Mouse (Mus musculus) kidney, embryonic 14.5 days (tissue): ENCODE results near the gene Man1c1. TPM values are rescaled to one million over a fixed set of nuclear protein-coding genes. Genes with fewer than 3 reads are reported as not detected.

Source experiments
- ATAC-seq: fragments of 200-750 bp; cut with Nextera tagmentation; 2 replicates; pipeline ENCODE4 v1.8.0; 2017; ENCODE audit warnings: moderate number of reproducible peaks, mild to moderate bottlenecking, moderate TSS enrichment, moderate library complexity; ENCODE audit not compliant: low FRiP score, low TSS enrichment
- H3K27ac ChIP-seq: fragments of 300-500 bp; sonication (generic); 2 replicates; pipeline ENCODE4 v1.5.1; 2014; ENCODE audit warnings: low read depth, mild to moderate bottlenecking, low read length, moderate library complexity, mixed read lengths
- H3K27me3 ChIP-seq: fragments of 300-500 bp; sonication (generic); 2 replicates; pipeline ENCODE4 v1.6.1; 2014; ENCODE audit warnings: mild to moderate bottlenecking, low read length; ENCODE audit not compliant: control insufficient read depth, insufficient read depth
- H3K36me3 ChIP-seq: fragments of 300-500 bp; sonication (generic); 2 replicates; pipeline ENCODE4 v1.6.1; 2014; ENCODE audit warnings: low read length, mixed read lengths; ENCODE audit not compliant: control insufficient read depth, insufficient read depth
- H3K4me1 ChIP-seq: fragments of 300-500 bp; sonication (generic); 2 replicates; pipeline ENCODE4 v1.6.1; 2014; ENCODE audit warnings: low read length, mixed read lengths; ENCODE audit not compliant: control insufficient read depth, insufficient read depth
- H3K4me2 ChIP-seq: fragments of 300-500 bp; sonication (generic); replicated peaks from 2 replicates; pipeline ENCODE4 v1.6.1; 2014; ENCODE audit warnings: low read depth, mild to moderate bottlenecking, low read length
- H3K4me3 ChIP-seq: fragments of 300-500 bp; sonication (generic); 2 replicates; pipeline ENCODE4 v1.5.1; 2014; ENCODE audit warnings: mild to moderate bottlenecking, low read length
- H3K9ac ChIP-seq: fragments of 300-500 bp; sonication (generic); 2 replicates; pipeline ENCODE4 v1.6.1; 2014; ENCODE audit warnings: low read depth, mild to moderate bottlenecking, low read length, moderate library complexity
- H3K9me3 ChIP-seq: fragments of 300-500 bp; sonication (generic); 2 replicates; pipeline ENCODE4 v1.6.1; 2016; ENCODE audit warnings: low read length; ENCODE audit not compliant: control insufficient read depth
- WGBS: fragments of 180-500 bp; shearing (Covaris S2); extraction: QIAGEN DNeasy Blood & Tissue Kit; methylation state at CpG from one replicate; pipeline ENCODE4 v1.1.7; 2014; 5-methylcytosine and 5-hydroxymethylcytosine counted together
- polyA plus RNA-seq: library from polyadenylated mRNA; unstranded; fragments of >200 nt; fragmentation: Nextera tagmentation; extraction: Ambion mirVana; gene quantifications from 2 replicates; pipeline ENCODE4 v1.2.1, GENCODE M21; 2014

Gene Man1c1
- polyA plus RNA-seq, 1 experiment from 2014 or later = 5.3 TPM

- no peaks in the 10 kb centered on the region for H3K36me3 ChIP-seq
Measured at GRCm38 (mm10) chr4:134644410-134644809, 59.7 kb downstream of the Man1c1 start.

DNA sequence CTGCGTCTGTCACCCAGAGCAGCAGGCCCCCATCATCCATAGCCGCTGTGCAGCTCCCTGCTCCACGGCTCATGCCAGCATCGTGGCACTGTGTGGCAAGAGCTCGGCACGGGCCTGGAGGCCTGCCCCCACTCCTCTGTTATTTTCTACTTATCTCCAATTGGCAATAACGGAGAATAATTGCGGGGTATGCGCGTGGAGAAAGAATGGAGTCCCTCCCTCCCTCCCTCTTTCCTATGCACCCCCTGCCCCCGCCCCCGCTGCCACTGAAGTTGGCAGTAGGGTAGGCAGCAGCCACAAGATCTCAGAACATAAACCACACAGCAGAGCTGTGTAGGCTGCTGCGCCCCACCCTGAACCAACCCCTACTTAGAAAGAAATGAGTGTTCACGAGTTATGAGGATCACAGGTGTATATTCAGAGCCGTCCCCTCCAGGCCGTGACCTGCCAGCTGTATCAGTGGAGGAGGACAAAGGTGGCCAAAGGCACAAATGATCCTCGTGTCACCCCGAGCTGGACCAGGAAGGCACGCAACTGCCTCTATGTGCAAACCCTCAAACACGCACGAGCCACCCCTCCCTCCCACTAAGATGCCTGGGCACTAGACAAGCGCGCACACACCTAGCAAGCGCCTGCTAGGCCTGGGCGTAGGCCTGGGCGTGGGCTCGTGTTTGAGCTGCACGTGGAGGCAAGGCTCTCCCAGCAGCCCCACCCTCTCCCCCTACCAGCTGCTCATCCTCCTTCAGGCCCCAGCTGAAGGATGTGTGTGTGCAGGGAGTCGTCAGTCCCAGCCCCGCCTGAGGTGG lies 62.2 kb downstream of the Man1c1 start:
- H3K36me3 ChIP-seq = no peaks in the 10 kb centered on the region
- WGBS = 75% methylated on average over 30 of the region's 30 CpGs
- ATAC-seq = no peak
- H3K27ac ChIP-seq = no peak overlapping the region
- peaks cover 6% of the 10 kb centered on the region; the same call in 1 of the 2 replicates for H3K9me3 ChIP-seq
- H3K4me3 ChIP-seq = no peak overlapping the region
- H3K9ac ChIP-seq = no peak overlapping the region
- H3K4me1 ChIP-seq = no peaks in the 10 kb centered on the region
- no peaks in the 10 kb centered on the region for H3K27me3 ChIP-seq
- H3K4me2 ChIP-seq = no peak overlapping the region

More at GRCm38 (mm10) chr4:134644410-134644809, 59.7 kb downstream of the Man1c1 start:
- no peak for ATAC-seq
- H3K27me3 ChIP-seq = no peaks in the 10 kb centered on the region
- no peaks in the 10 kb centered on the region for H3K4me1 ChIP-seq
- no peak overlapping the region for H3K9ac ChIP-seq
- WGBS = 86% methylated on average over 6 of the region's 6 CpGs
- H3K4me3 ChIP-seq = no peak overlapping the region
- H3K4me2 ChIP-seq = no peak overlapping the region
- H3K9me3 ChIP-seq = no peaks in the 10 kb centered on the region
- no peak overlapping the region for H3K27ac ChIP-seq

- Histone ChIP-seq H3K27me3 (no peaks in the 10 kb centered on the region), H3K4me2 (no peak overlapping the region), H3K27ac (no peak overlapping the region), H3K36me3 (no peaks in the 10 kb centered on the region), H3K9me3 (peaks cover 6% of the 10 kb centered on the region; the same call in 1 of the 2 replicates), H3K4me1 (no peaks in the 10 kb centered on the region), H3K9ac (no peak overlapping the region), H3K4me3 (no peak overlapping the region)
- 72% methylated on average over 7 of the region's 7 CpGs for WGBS
- no peak for ATAC-seq
Measured at GRCm38 (mm10) chr4:134639325-134639724, 64.8 kb downstream of the Man1c1 start.

GRCm38 (mm10) chr4:134638111-134638550 lies 66.0 kb downstream of the Man1c1 start:
- 34% methylated on average over 5 of the region's 5 CpGs for WGBS
- no peak for ATAC-seq
- Histone ChIP-seq H3K4me2 (no peak overlapping the region), H3K9me3 (peaks cover 6% of the 10 kb centered on the region; the same call in 1 of the 2 replicates), H3K4me3 (no peak overlapping the region), H3K9ac (no peak overlapping the region), H3K27ac (no peak overlapping the region), H3K27me3 (no peaks in the 10 kb centered on the region), H3K4me1 (peaks cover 9% of the 10 kb centered on the region), H3K36me3 (no peaks in the 10 kb centered on the region)

DNA sequence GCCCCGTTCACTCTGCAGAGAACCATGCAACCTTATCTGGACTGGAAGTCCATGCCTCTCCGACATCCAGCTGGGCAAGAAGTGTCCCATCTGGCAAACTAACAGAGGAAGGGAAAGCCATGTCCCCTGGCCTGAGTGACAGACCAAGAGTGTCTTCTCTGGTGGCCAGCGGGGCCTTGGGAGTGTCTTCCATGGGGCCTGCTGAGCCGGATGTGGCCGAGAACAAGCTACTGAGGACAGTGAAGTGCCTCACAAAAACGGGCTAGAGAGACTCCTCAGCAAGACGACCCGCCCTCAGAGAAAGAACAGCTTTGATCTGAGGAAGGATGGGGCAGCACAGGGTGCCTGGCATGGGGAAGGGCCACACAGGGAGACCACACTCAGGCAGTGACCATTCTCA lies 67.7 kb downstream of the Man1c1 start:
- H3K9ac ChIP-seq = no peak overlapping the region
- no peaks in the 10 kb centered on the region for H3K36me3 ChIP-seq
- no peak overlapping the region for H3K4me2 ChIP-seq
- peaks cover 14% of the 10 kb centered on the region for H3K4me1 ChIP-seq
- 39% methylated on average over 8 of the region's 8 CpGs for WGBS
- no peak overlapping the region for H3K27ac ChIP-seq
- ATAC-seq = no peak
- H3K4me3 ChIP-seq = no peak overlapping the region
- H3K9me3 ChIP-seq = peaks cover 6% of the 10 kb centered on the region; the same call in 1 of the 2 replicates
- H3K27me3 ChIP-seq = no peaks in the 10 kb centered on the region

GRCm38 (mm10) chr4:134634001-134634400 lies 70.1 kb downstream of the Man1c1 start:
- no peak overlapping the region for H3K27ac ChIP-seq
- H3K4me1 ChIP-seq = peaks cover 15% of the 10 kb centered on the region
- no peaks in the 10 kb centered on the region for H3K36me3 ChIP-seq
- H3K27me3 ChIP-seq = no peaks in the 10 kb centered on the region
- H3K4me3 ChIP-seq = no peak overlapping the region
- H3K9me3 ChIP-seq = peaks cover 6% of the 10 kb centered on the region; the same call in 1 of the 2 replicates
- 61% methylated on average over 13 of the region's 13 CpGs for WGBS
- H3K4me2 ChIP-seq = no peak overlapping the region
- ATAC-seq = no peak
- H3K9ac ChIP-seq = no peak overlapping the region

- no peak overlapping the region for H3K9ac ChIP-seq
- no peaks in the 10 kb centered on the region for H3K27me3 ChIP-seq
Measured at GRCm38 (mm10) chr4:134632131-134632711, 71.9 kb downstream of the Man1c1 start.

DNA sequence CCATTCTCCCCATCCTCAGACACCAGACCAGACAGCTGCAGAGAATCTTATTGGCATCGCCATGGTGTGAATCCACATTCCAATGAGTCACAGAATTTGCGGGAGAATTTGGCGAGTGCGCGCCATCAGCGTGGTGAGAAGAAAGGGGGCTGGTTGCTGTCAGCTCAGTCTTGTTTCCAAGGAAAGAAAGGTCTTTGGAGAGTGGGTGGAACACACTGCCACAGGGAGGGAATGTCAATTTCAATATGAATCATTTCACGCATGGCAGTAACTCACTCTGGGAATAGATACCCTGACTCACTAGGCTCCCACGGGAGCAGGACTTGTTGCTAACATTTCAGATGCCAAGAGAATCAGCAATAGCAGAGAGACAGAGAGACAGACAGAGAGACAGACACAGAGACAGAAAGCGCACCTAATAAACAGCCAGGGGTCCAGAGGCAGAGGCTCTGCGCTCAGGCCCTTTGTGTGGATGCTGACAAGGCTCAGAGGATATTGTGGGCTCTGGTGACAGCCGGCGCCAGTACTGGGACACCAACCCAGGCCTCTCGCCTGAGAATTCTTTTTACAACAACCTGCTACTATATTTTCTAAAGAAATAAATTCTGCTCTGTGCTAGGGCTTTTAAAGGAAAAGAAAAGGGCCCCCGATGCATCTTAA lies 72.5 kb downstream of the Man1c1 start:
- Histone ChIP-seq H3K9me3 (no peaks in the 10 kb centered on the region), H3K9ac (no peak overlapping the region), H3K4me3 (no peak overlapping the region), H3K4me1 (peaks cover 22% of the 10 kb centered on the region), H3K27me3 (no peaks in the 10 kb centered on the region), H3K4me2 (no peak overlapping the region), H3K36me3 (no peaks in the 10 kb centered on the region), H3K27ac (peak overlapping the region; percentile 38; the same call in 1 of the 2 replicates)
- 74% methylated on average over 14 of the region's 14 CpGs for WGBS
- ATAC-seq = no peak

More at GRCm38 (mm10) chr4:134632131-134632711, 71.9 kb downstream of the Man1c1 start:
- ATAC-seq = no peak
- Histone ChIP-seq H3K9me3 (no peaks in the 10 kb centered on the region), H3K27ac (peak overlapping the region; percentile 38; the same call in 1 of the 2 replicates), H3K4me1 (peaks cover 22% of the 10 kb centered on the region), H3K4me3 (no peak overlapping the region), H3K36me3 (no peaks in the 10 kb centered on the region), H3K4me2 (no peak overlapping the region)
- WGBS = 33% methylated on average over 13 of the region's 13 CpGs
